Mouse (Mus musculus) heart, embryonic 14.5 days (tissue): Measurements from ENCODE around the gene Rps6ka1. TPM values are rescaled to one million over a fixed set of nuclear protein-coding genes. Genes with fewer than 3 reads are reported as not detected.

Experiments used
- ATAC-seq: fragments of 200-750 bp; cut with Nextera tagmentation; 2 replicates; pipeline ENCODE4 v1.8.0; 2017; ENCODE audit warnings: low read depth, moderate TSS enrichment; ENCODE audit not compliant: insufficient number of reproducible peaks, insufficient read depth, low FRiP score
- H3K27ac ChIP-seq, 2 experiments: fragments of 200-500 bp in 1 of 2; fragments of 300-500 bp in 1 of 2; sonication (generic) in 1 of 2; replicated peaks in 1 of 2; 2 replicates each; pipeline ENCODE4 v1.5.1; 2012 to 2014; ENCODE audit warnings: low read depth in 2 of 2, low read length in 2 of 2, control low read depth in 1 of 2, mild to moderate bottlenecking in 1 of 2, mixed read lengths in 1 of 2; ENCODE audit not compliant: control insufficient read depth in 1 of 2, insufficient read depth in 1 of 2
- H3K27me3 ChIP-seq: fragments of 300-500 bp; sonication (generic); 2 replicates; pipeline ENCODE4 v1.6.1; 2014; ENCODE audit warnings: mild to moderate bottlenecking, low read length, control low read depth; ENCODE audit not compliant: control insufficient read depth, insufficient read depth
- H3K36me3 ChIP-seq: fragments of 300-500 bp; sonication (generic); 2 replicates; pipeline ENCODE4 v1.6.1; 2014; ENCODE audit warnings: mild to moderate bottlenecking, control low read depth, low read length, mixed read lengths; ENCODE audit not compliant: control insufficient read depth, insufficient read depth
- H3K4me1 ChIP-seq, 2 experiments: fragments of 200-500 bp in 1 of 2; fragments of 300-500 bp in 1 of 2; sonication (generic) in 1 of 2; 2 replicates each; pipeline ENCODE4 v1.6.1; 2012 to 2014; ENCODE audit warnings: low read length in 2 of 2, control low read depth in 1 of 2, mixed read lengths in 1 of 2; ENCODE audit not compliant: control insufficient read depth in 2 of 2, insufficient read depth in 2 of 2
- H3K4me2 ChIP-seq: fragments of 300-500 bp; sonication (generic); 2 replicates; pipeline ENCODE4 v1.6.1; 2014; ENCODE audit warnings: mild to moderate bottlenecking, low read length
- H3K4me3 ChIP-seq, 2 experiments: fragments of 200-500 bp in 1 of 2; fragments of 300-500 bp in 1 of 2; sonication (generic) in 1 of 2; 2 replicates each; pipeline ENCODE4 v1.5.1; 2012 to 2014; ENCODE audit warnings: low read length in 2 of 2, mild to moderate bottlenecking in 2 of 2, control low read depth in 1 of 2, low read depth in 1 of 2, moderate library complexity in 1 of 2; ENCODE audit not compliant: control insufficient read depth in 1 of 2, insufficient read depth in 1 of 2
- H3K9ac ChIP-seq: fragments of 300-500 bp; sonication (generic); 2 replicates; pipeline ENCODE4 v1.6.1; 2014; ENCODE audit warnings: mild to moderate bottlenecking, low read length
- H3K9me3 ChIP-seq: fragments of 300-500 bp; sonication (generic); 2 replicates; pipeline ENCODE4 v1.6.1; 2016; ENCODE audit warnings: low read length, control low read depth; ENCODE audit not compliant: control insufficient read depth
- WGBS: fragments of 180-500 bp; shearing (Covaris S2); extraction: QIAGEN DNeasy Blood & Tissue Kit; methylation state at CpG from one replicate; pipeline ENCODE4 v1.1.7; 2014; 5-methylcytosine and 5-hydroxymethylcytosine counted together
- polyA plus RNA-seq: library from polyadenylated mRNA; unstranded; fragments of >200 nt; fragmentation: Nextera tagmentation; extraction: Ambion mirVana; gene quantifications from 2 replicates; pipeline ENCODE4 v1.2.1, GENCODE M21; 2014

The Rps6ka1 gene
- polyA plus RNA-seq, 1 experiment from 2014 or later = 15.9 TPM

- no peaks in the 10 kb centered on the region for H3K27me3 ChIP-seq
- H3K4me3 ChIP-seq = no peak overlapping the region
- 77% methylated on average over 8 of the region's 8 CpGs for WGBS
- no peak overlapping the region for H3K27ac ChIP-seq
- H3K4me1 ChIP-seq = peaks cover 3 to 5% of the 10 kb centered on the region in 2 experiments; a peak in 2 of 4 replicates
- no peak for ATAC-seq
- no peaks in the 10 kb centered on the region for H3K9me3 ChIP-seq
- H3K9ac ChIP-seq = no peak overlapping the region
- H3K4me2 ChIP-seq = no peak overlapping the region
- H3K36me3 ChIP-seq = no peaks in the 10 kb centered on the region
Observed at GRCm38 (mm10) chr4:133904326-133904725, 16.7 kb upstream of the Rps6ka1 start.

GRCm38 (mm10) chr4:133903372-133903771 lies 15.8 kb upstream of the Rps6ka1 start:
- no peak overlapping the region for H3K4me2 ChIP-seq
- no peaks in the 10 kb centered on the region for H3K9me3 ChIP-seq
- no peaks in the 10 kb centered on the region for H3K27me3 ChIP-seq
- H3K9ac ChIP-seq = no peak overlapping the region
- H3K4me3 ChIP-seq = no peak overlapping the region
- H3K27ac ChIP-seq = no peak overlapping the region
- H3K36me3 ChIP-seq = no peaks in the 10 kb centered on the region
- peak; percentile 56; the same call in 1 of the 2 replicates for ATAC-seq
- H3K4me1 ChIP-seq = peaks cover 5 to 7% of the 10 kb centered on the region in 2 experiments; a peak in 3 of 4 replicates
- 50% methylated on average over 7 of the region's 7 CpGs for WGBS

GRCm38 (mm10) chr4:133902510-133902909 lies 14.9 kb upstream of the Rps6ka1 start:
- no peaks in the 10 kb centered on the region for H3K36me3 ChIP-seq
- H3K9me3 ChIP-seq = no peaks in the 10 kb centered on the region
- H3K4me3 ChIP-seq = no peak overlapping the region
- 80% methylated on average over 2 of the region's 2 CpGs for WGBS
- peaks cover 8 to 11% of the 10 kb centered on the region in 2 experiments; a peak in 3 of 4 replicates for H3K4me1 ChIP-seq
- ATAC-seq = no peak
- H3K4me2 ChIP-seq = no peak overlapping the region
- H3K9ac ChIP-seq = no peak overlapping the region
- no peak overlapping the region for H3K27ac ChIP-seq
- no peaks in the 10 kb centered on the region for H3K27me3 ChIP-seq

GRCm38 (mm10) chr4:133900887-133901286 lies 13.3 kb upstream of the Rps6ka1 start:
- no peak overlapping the region for H3K27ac ChIP-seq
- no peak overlapping the region for H3K4me3 ChIP-seq
- H3K27me3 ChIP-seq = no peaks in the 10 kb centered on the region
- WGBS = 84% methylated on average over 6 of the region's 6 CpGs
- ATAC-seq = no peak
- H3K4me2 ChIP-seq = no peak overlapping the region
- H3K9ac ChIP-seq = no peak overlapping the region
- H3K4me1 ChIP-seq = peaks cover 8 to 11% of the 10 kb centered on the region in 2 experiments; a peak in 3 of 4 replicates
- H3K9me3 ChIP-seq = no peaks in the 10 kb centered on the region
- H3K36me3 ChIP-seq = no peaks in the 10 kb centered on the region

- no peak overlapping the region for H3K9ac ChIP-seq
- H3K27ac ChIP-seq = no peak overlapping the region
- ATAC-seq = no peak
- WGBS = 90% methylated on average over 6 of the region's 6 CpGs
- H3K4me3 ChIP-seq = no peak overlapping the region
- no peaks in the 10 kb centered on the region for H3K36me3 ChIP-seq
- H3K27me3 ChIP-seq = no peaks in the 10 kb centered on the region
- H3K4me1 ChIP-seq = peaks cover 8 to 11% of the 10 kb centered on the region in 2 experiments; a peak in 3 of 4 replicates
- H3K9me3 ChIP-seq = no peaks in the 10 kb centered on the region
- H3K4me2 ChIP-seq = no peak overlapping the region
Observed at GRCm38 (mm10) chr4:133900352-133900751, 12.8 kb upstream of the Rps6ka1 start.

- Histone ChIP-seq H3K9ac (no peak overlapping the region), H3K27ac (no peak overlapping the region), H3K4me2 (no peak overlapping the region), H3K27me3 (no peaks in the 10 kb centered on the region), H3K36me3 (no peaks in the 10 kb centered on the region), H3K4me1 (peaks cover 8 to 11% of the 10 kb centered on the region in 2 experiments; a peak in 3 of 4 replicates), H3K9me3 (no peaks in the 10 kb centered on the region), H3K4me3 (no peak overlapping the region)
- WGBS = 64% methylated on average over 9 of the region's 9 CpGs
- no peak for ATAC-seq
Observed at GRCm38 (mm10) chr4:133899241-133899800, 11.7 kb upstream of the Rps6ka1 start.

GRCm38 (mm10) chr4:133898151-133898550 lies 10.6 kb upstream of the Rps6ka1 start:
- Histone ChIP-seq H3K27me3 (no peaks in the 10 kb centered on the region), H3K9ac (no peak overlapping the region), H3K27ac (no peak overlapping the region), H3K36me3 (no peaks in the 10 kb centered on the region), H3K4me3 (no peak overlapping the region), H3K9me3 (no peaks in the 10 kb centered on the region), H3K4me1 (peaks cover 5 to 6% of the 10 kb centered on the region in 2 experiments; a peak in 2 of 4 replicates), H3K4me2 (no peak overlapping the region)
- no peak for ATAC-seq
- WGBS = 14% methylated on average over 6 of the region's 6 CpGs

GRCm38 (mm10) chr4:133897431-133897891 lies 9.9 kb upstream of the Rps6ka1 start:
- 62% methylated on average over 11 of the region's 11 CpGs for WGBS
- Histone ChIP-seq H3K27me3 (no peaks in the 10 kb centered on the region), H3K9me3 (no peaks in the 10 kb centered on the region), H3K4me1 (peaks cover 5 to 6% of the 10 kb centered on the region in 2 experiments; a peak in 2 of 4 replicates), H3K36me3 (no peaks in the 10 kb centered on the region), H3K27ac (no peak overlapping the region), H3K4me2 (no peak overlapping the region), H3K9ac (no peak overlapping the region), H3K4me3 (no peak overlapping the region)
- no peak for ATAC-seq
